Mouse (Mus musculus) liver, embryonic 13.5 days (tissue): ENCODE results near the gene Dbp. TPM values are rescaled to one million over a fixed set of nuclear protein-coding genes. Genes with fewer than 3 reads are reported as not detected.
A peak's percentile ranks its signal among the peaks of the same experiment; 100 is the strongest.
"Not testable (repeated sequence)": the region's sequence is repeated elsewhere in the genome, so short reads cannot be mapped to it uniquely, and the experiment has no call there.

ENCODE experiments used
- ATAC-seq: fragments of 200-750 bp; cut with Nextera tagmentation; 2 replicates; pipeline ENCODE4 v1.8.0; 2017; ENCODE audit warnings: low read depth, mild to moderate bottlenecking, moderate number of reproducible peaks, moderate library complexity
- DNase-seq: peaks from one replicate; pipeline ENCODE4 v3.0.0; 2022
- H3K27ac ChIP-seq: fragments of 300-500 bp; sonication (generic); 2 replicates; pipeline ENCODE4 v1.5.1; 2015; ENCODE audit warnings: moderate library complexity, mild to moderate bottlenecking, inconsistent platforms
- H3K27me3 ChIP-seq: fragments of 300-500 bp; sonication (generic); 2 replicates; pipeline ENCODE4 v1.6.1; 2015; ENCODE audit warnings: mild to moderate bottlenecking, inconsistent platforms
- H3K36me3 ChIP-seq: fragments of 300-500 bp; sonication (generic); 2 replicates; pipeline ENCODE4 v1.6.1; 2015; ENCODE audit warnings: mild to moderate bottlenecking, inconsistent platforms
- H3K4me1 ChIP-seq: fragments of 300-500 bp; sonication (generic); replicated peaks from 2 replicates; pipeline ENCODE4 v1.6.1; 2015; ENCODE audit warnings: inconsistent platforms
- H3K4me2 ChIP-seq: fragments of 300-500 bp; sonication (generic); 2 replicates; pipeline ENCODE4 v1.6.1; 2015; ENCODE audit warnings: inconsistent platforms, mild to moderate bottlenecking, moderate library complexity
- H3K4me3 ChIP-seq: fragments of 300-500 bp; sonication (generic); replicated peaks from 2 replicates; pipeline ENCODE4 v1.5.1; 2015; ENCODE audit warnings: mild to moderate bottlenecking, inconsistent platforms
- H3K9ac ChIP-seq: fragments of 300-500 bp; sonication (generic); 2 replicates; pipeline ENCODE4 v1.6.1; 2015; ENCODE audit warnings: mild to moderate bottlenecking, inconsistent platforms
- H3K9me3 ChIP-seq: fragments of 300-500 bp; sonication (generic); replicated peaks from 2 replicates; pipeline ENCODE4 v1.6.1; 2016; ENCODE audit warnings: inconsistent platforms
- WGBS: fragments of 180-500 bp; shearing (Covaris S2); methylation state at CpG from one replicate; pipeline ENCODE4 v1.1.7; 2015; ENCODE audit not compliant: insufficient replicate concordance; 5-methylcytosine and 5-hydroxymethylcytosine counted together
- polyA plus RNA-seq: library from polyadenylated mRNA; unstranded; fragments of >200 nt; fragmentation: Nextera tagmentation; extraction: Ambion mirVana; gene quantifications from 2 replicates; pipeline ENCODE4 v1.2.1, GENCODE M21; 2015

Dbp gene
- polyA plus RNA-seq = 0.43 and 0.64 TPM in 2 replicates

DNA sequence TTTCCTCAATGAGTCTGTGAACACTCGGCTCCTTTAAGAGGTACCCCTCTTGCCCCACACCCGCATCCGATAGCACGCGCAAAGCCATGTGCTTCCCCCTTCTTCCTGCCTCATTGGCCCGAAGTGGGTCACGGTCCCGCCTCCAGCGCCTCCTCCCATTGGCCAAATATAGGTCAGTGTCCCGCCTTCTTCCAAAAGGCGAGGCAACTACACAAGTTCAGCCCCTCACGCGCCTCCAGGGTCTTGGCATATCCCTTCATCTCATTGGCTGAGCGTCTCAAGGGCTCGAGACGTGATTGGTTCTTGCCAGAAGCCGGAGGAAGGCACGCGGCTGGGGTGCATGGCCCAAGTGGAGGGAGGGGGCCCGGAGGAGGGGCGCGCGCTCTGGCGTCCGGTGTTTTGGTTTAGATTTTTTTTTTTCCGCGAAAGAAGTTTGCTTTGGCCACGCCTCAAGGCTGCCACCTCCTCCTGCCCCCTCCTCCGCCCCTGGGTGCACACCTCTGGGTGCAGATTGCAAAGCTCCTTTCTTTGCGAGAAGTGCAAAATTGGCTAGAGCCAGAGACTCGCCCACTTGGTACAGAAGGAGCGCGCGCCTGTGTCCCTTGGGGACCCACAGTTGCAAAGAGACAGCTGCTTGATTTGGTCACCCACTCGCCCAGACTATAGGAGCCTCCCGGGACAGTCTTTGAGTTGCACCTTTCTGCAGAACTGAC, at the start of gene Dbp:
Dbp (plus strand) TSS at position 359 of the 713 bp plus-strand sequence.
- Histone ChIP-seq H3K36me3 (peaks cover 3% of the 10 kb centered on the region; the same call in 1 of the 2 replicates), H3K4me2 (peak within 1 kb of the TSS; percentile 99), H3K4me3 (peak within 1 kb of the TSS; percentile 70), H3K4me1 (peaks cover 66% of the 10 kb centered on the region), H3K27ac (peak within 1 kb of the TSS; percentile 69), H3K9ac (peak within 1 kb of the TSS; percentile 81), H3K9me3 (no peaks in the 10 kb centered on the region), H3K27me3 (peaks cover 28% of the 10 kb centered on the region)
- WGBS = under 1% methylated on average over 36 of the region's 36 CpGs
- peak; percentile 95 for DNase-seq
- ATAC-seq = peak; percentile 78

- H3K27ac ChIP-seq = no peak overlapping the region
- 0 out of 2 replicates have a peak, but pooled peaks cover 4% of the 10 kb centered on the region for H3K27me3 ChIP-seq
- ATAC-seq = no peak
- DNase-seq = no peak
- WGBS = 50% methylated on average over 11 of the region's 11 CpGs
- H3K4me3 ChIP-seq = no peak overlapping the region
- no peaks in the 10 kb centered on the region for H3K36me3 ChIP-seq
- H3K9ac ChIP-seq = no peak overlapping the region
- no peak overlapping the region for H3K4me2 ChIP-seq
- peaks cover 11% of the 10 kb centered on the region for H3K4me1 ChIP-seq
- H3K9me3 ChIP-seq = no peaks in the 10 kb centered on the region
Observed at GRCm38 (mm10) chr7:45660746-45661478, 44.0 kb upstream of the Dbp start.

GRCm38 (mm10) chr7:45661702-45662101, 43.2 kb upstream of the Dbp start:
- not testable (repeated sequence) for H3K4me2 ChIP-seq, ATAC-seq, H3K36me3 ChIP-seq, H3K9me3 ChIP-seq, H3K9ac ChIP-seq, H3K27me3 ChIP-seq, DNase-seq, H3K4me3 ChIP-seq, H3K27ac ChIP-seq
- H3K4me1 ChIP-seq = peaks cover 11% of the 10 kb centered on the region
- 61% methylated on average over 6 of the region's 6 CpGs for WGBS

DNA sequence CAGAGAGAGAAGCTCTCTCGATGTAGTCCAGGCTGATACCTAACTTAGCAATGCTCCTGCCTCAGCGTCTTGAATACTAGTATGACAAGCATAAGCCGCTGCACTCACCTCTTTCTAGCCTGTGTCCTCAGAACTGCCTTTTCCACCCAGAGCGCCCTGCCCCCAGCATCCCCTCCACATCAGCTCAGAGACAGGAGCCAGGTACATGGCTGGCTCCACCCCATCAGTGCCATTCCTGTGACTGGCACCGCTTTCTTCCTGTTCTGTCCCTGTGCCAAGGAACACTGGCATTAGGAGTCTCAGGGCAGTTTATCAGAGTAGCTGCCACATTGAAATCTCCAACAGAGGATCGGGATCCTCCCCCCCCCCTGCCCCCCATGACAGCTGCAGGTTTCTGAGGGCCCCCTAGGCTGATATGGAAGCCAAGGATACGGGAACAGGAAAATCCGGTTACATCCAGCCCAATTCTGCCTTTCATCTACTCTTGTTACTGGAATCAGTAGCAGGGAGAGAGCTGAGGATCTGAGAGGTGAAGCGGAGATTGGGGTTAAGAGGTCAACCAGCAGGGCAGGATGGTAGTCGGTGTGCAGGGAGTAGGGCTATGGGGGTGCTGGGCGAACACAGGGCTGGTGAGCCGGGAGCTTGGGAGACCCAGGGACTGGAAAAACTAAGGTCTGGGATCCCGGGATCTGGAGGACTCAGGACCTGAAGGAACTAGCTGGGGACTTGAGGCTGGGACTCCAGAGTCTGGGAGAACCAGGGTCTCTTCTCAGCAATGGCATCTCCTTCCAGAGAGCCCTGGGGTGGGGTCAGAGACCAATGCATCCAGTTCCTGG, 39.4 kb upstream of the Dbp start:
- WGBS = 45% methylated on average over 13 of the region's 13 CpGs
- Histone ChIP-seq H3K9ac (no peak overlapping the region), H3K36me3 (no peaks in the 10 kb centered on the region), H3K4me3 (no peak overlapping the region), H3K27ac (no peak overlapping the region), H3K27me3 (0 out of 2 replicates have a peak, but pooled peaks cover 4% of the 10 kb centered on the region), H3K9me3 (0 out of 2 replicates have a peak, but pooled peaks cover 2% of the 10 kb centered on the region), H3K4me1 (peaks cover 11% of the 10 kb centered on the region), H3K4me2 (no peak overlapping the region)
- no peak for ATAC-seq
- DNase-seq = no peak

DNA sequence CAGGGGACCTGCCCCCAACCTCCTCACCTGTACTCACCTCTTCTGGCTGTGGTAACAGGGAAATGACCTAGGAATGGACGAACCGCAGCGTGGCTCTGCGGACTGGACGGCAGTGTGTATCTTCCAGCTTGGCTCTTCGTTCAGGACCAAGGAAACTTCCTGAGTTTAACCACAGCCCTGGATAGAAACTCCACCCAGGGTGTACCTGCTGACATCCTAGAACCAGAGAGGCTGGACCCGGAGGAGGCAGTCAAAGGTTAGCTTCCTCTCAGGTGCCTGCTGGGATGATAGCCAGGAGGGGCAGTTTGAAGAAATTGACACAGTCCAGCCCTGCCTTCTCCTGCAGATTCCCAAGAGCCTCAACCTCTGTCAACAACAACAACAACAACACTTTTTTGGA, 38.7 kb upstream of the Dbp start, which contains the start of gene Fut2:
Fut2 (minus strand) TSS at position 234 of the 400 bp plus-strand sequence.
- Histone ChIP-seq H3K9ac (no peak within 1 kb of the TSS), H3K27ac (no peak within 1 kb of the TSS), H3K27me3 (0 out of 2 replicates have a peak, but pooled peaks cover 4% of the 10 kb centered on the region), H3K4me3 (no peak within 1 kb of the TSS), H3K36me3 (no peaks in the 10 kb centered on the region), H3K4me2 (no peak within 1 kb of the TSS), H3K4me1 (peaks cover 11% of the 10 kb centered on the region), H3K9me3 (0 out of 2 replicates have a peak, but pooled peaks cover 2% of the 10 kb centered on the region)
- no peak for ATAC-seq
- no peak for DNase-seq
- WGBS = 69% methylated on average over 7 of the region's 7 CpGs

- ATAC-seq (no peak), DNase-seq (no peak)
- H3K9me3 ChIP-seq = 0 out of 2 replicates have a peak, but pooled peaks cover 2% of the 10 kb centered on the region
- H3K4me1 ChIP-seq = peaks cover 11% of the 10 kb centered on the region
- H3K27ac ChIP-seq = no peak overlapping the region
- H3K27me3 ChIP-seq = 0 out of 2 replicates have a peak, but pooled peaks cover 4% of the 10 kb centered on the region
- WGBS = 80% methylated on average over 14 of the region's 14 CpGs
- H3K4me3 ChIP-seq = no peak overlapping the region
- no peak overlapping the region for H3K4me2 ChIP-seq
- no peaks in the 10 kb centered on the region for H3K36me3 ChIP-seq
- no peak overlapping the region for H3K9ac ChIP-seq
Observed at GRCm38 (mm10) chr7:45667761-45668160, 37.1 kb upstream of the Dbp start.

DNA sequence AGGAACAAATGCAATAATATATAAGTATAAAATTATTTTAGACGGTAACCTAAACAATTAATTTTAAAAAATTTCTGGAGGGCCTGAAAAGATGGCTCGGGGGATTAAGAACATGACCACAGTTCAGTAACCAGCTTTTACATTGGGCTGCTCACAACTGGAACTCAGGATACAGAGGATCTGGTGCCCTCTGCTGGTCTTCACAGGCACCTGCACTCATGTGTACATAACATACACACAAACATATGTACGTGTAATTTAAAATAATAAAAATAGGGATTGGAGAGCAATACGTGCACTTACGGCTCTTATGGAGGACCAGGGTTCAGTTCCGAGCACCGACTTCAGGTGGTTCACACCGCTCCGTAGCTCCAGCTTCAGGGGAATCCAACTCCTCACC, 36.0 kb upstream of the Dbp start:
- Histone ChIP-seq H3K4me3 (no peak overlapping the region), H3K4me1 (peaks cover 6% of the 10 kb centered on the region), H3K36me3 (no peaks in the 10 kb centered on the region), H3K27me3 (0 out of 2 replicates have a peak, but pooled peaks cover 4% of the 10 kb centered on the region), H3K9me3 (0 out of 2 replicates have a peak, but pooled peaks cover 2% of the 10 kb centered on the region), H3K27ac (no peak overlapping the region), H3K9ac (no peak overlapping the region), H3K4me2 (no peak overlapping the region)
- no peak for DNase-seq
- WGBS = 82% methylated on average over 9 of the region's 9 CpGs
- ATAC-seq = no peak

GRCm38 (mm10) chr7:45677627-45678295, 27.1 kb upstream of the Dbp start:
- Histone ChIP-seq H3K9ac (no peak overlapping the region), H3K9me3 (no peaks in the 10 kb centered on the region), H3K4me2 (no peak overlapping the region), H3K36me3 (no peaks in the 10 kb centered on the region), H3K4me1 (peaks cover 19% of the 10 kb centered on the region), H3K27ac (no peak overlapping the region), H3K4me3 (no peak overlapping the region), H3K27me3 (0 out of 2 replicates have a peak, but pooled peaks cover 7% of the 10 kb centered on the region)
- no peak for ATAC-seq
- 61% methylated on average over 7 of the region's 7 CpGs for WGBS
- DNase-seq = no peak

- Histone ChIP-seq H3K27me3 (0 out of 2 replicates have a peak, but pooled peaks cover 7% of the 10 kb centered on the region), H3K4me1 (peaks cover 19% of the 10 kb centered on the region), H3K9ac (no peak overlapping the region), H3K4me2 (no peak overlapping the region), H3K27ac (no peak overlapping the region), H3K9me3 (no peaks in the 10 kb centered on the region), H3K4me3 (no peak overlapping the region), H3K36me3 (no peaks in the 10 kb centered on the region)
- DNase-seq = no peak
- 76% methylated on average over 14 of the region's 14 CpGs for WGBS
- no peak for ATAC-seq
Observed at GRCm38 (mm10) chr7:45678513-45678912, 26.4 kb upstream of the Dbp start.

GRCm38 (mm10) chr7:45679966-45680621, 24.8 kb upstream of the Dbp start:
- WGBS = 65% methylated on average over 14 of the region's 14 CpGs
- no peak for DNase-seq
- Histone ChIP-seq H3K36me3 (no peaks in the 10 kb centered on the region), H3K4me1 (peaks cover 19% of the 10 kb centered on the region), H3K9ac (no peak overlapping the region), H3K9me3 (no peaks in the 10 kb centered on the region), H3K4me3 (no peak overlapping the region), H3K4me2 (no peak overlapping the region), H3K27ac (no peak overlapping the region), H3K27me3 (0 out of 2 replicates have a peak, but pooled peaks cover 8% of the 10 kb centered on the region)
- ATAC-seq = no peak
